Mouse (Mus musculus) embryonic facial prominence, embryonic 15.5 days (tissue): ENCODE data around the gene Gse1. TPM values are rescaled to one million over a fixed set of nuclear protein-coding genes. Genes with fewer than 3 reads are reported as not detected.

ENCODE experiments used
- ATAC-seq: fragments of 200-750 bp; cut with Nextera tagmentation; 2 replicates; pipeline ENCODE4 v1.8.0; 2017; ENCODE audit warnings: low read depth, moderate TSS enrichment; ENCODE audit not compliant: insufficient number of reproducible peaks, low FRiP score, low TSS enrichment
- H3K27ac ChIP-seq: fragments of 300-500 bp; sonication (generic); replicated peaks from 2 replicates; pipeline ENCODE4 v1.5.1; 2015; ENCODE audit warnings: mild to moderate bottlenecking, inconsistent platforms
- H3K27me3 ChIP-seq: fragments of 300-500 bp; sonication (generic); 2 replicates; pipeline ENCODE4 v1.6.1; 2015; ENCODE audit warnings: inconsistent platforms
- H3K36me3 ChIP-seq: fragments of 300-500 bp; sonication (generic); 2 replicates; pipeline ENCODE4 v1.6.1; 2015; ENCODE audit warnings: mild to moderate bottlenecking, inconsistent platforms
- H3K4me1 ChIP-seq: fragments of 300-500 bp; sonication (generic); 2 replicates; pipeline ENCODE4 v1.6.1; 2015; ENCODE audit warnings: inconsistent platforms
- H3K4me2 ChIP-seq: fragments of 300-500 bp; sonication (generic); replicated peaks from 2 replicates; pipeline ENCODE4 v1.6.1; 2015; ENCODE audit warnings: mild to moderate bottlenecking, inconsistent platforms
- H3K4me3 ChIP-seq: fragments of 300-500 bp; sonication (generic); replicated peaks from 2 replicates; pipeline ENCODE4 v1.5.1; 2015; ENCODE audit warnings: mild to moderate bottlenecking, inconsistent platforms
- H3K9ac ChIP-seq: fragments of 300-500 bp; sonication (generic); 2 replicates; pipeline ENCODE4 v1.6.1; 2015; ENCODE audit warnings: inconsistent platforms
- H3K9me3 ChIP-seq: fragments of 300-500 bp; sonication (generic); replicated peaks from 2 replicates; pipeline ENCODE4 v1.6.1; 2016; ENCODE audit warnings: inconsistent platforms
- WGBS: fragments of 180-500 bp; shearing (Covaris S2); methylation state at CpG from one replicate; pipeline ENCODE4 v1.1.7; 2015; 5-methylcytosine and 5-hydroxymethylcytosine counted together
- polyA plus RNA-seq: library from polyadenylated mRNA; unstranded; fragments of >200 nt; fragmentation: Nextera tagmentation; extraction: Ambion mirVana; gene quantifications from 2 replicates; pipeline ENCODE4 v1.2.1, GENCODE M21; 2015

Gene Gse1
- polyA plus RNA-seq, 1 experiment from 2014 or later: 11.1 TPM

DNA sequence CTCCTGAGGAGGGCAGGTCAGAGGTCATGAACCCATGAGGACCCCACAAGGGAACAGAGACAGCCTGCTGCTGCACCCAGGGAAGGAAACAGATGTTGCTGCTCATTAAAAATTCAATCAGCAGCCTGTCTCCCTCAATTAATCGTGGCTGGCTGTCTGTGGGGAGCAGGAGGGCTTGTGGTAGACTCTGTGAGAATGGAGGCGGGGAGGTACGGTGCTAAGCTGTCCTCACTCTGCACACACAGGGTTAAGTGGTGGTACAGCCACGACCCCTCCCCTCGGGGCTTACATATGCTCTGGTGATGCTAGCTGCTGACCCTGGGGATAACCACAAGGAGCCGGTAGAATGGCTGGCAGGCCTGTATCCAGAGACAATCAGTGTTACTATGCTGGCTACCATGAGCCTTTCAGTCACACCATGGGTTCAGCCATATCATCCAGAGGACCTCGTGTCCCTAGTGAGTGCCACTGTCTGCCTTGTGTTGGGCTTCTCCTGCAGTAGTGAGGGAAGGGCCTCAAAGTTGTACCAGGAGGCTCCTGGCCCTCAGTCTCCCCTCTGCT, 337.0 kb downstream of the Gse1 start:
- 30% methylated on average over 7 of the region's 7 CpGs for WGBS
- ATAC-seq: no peak
- H3K27ac ChIP-seq: 0 out of 2 replicates have a peak overlapping the region, but pooled peaks have one; percentile 86
- peaks cover 38% of the 10 kb centered on the region for H3K36me3 ChIP-seq
- no peaks in the 10 kb centered on the region for H3K9me3 ChIP-seq
- H3K27me3 ChIP-seq: no peaks in the 10 kb centered on the region
- H3K4me2 ChIP-seq: no peak overlapping the region
- peaks cover 66% of the 10 kb centered on the region for H3K4me1 ChIP-seq
- no peak overlapping the region for H3K4me3 ChIP-seq
- H3K9ac ChIP-seq: no peak overlapping the region

DNA sequence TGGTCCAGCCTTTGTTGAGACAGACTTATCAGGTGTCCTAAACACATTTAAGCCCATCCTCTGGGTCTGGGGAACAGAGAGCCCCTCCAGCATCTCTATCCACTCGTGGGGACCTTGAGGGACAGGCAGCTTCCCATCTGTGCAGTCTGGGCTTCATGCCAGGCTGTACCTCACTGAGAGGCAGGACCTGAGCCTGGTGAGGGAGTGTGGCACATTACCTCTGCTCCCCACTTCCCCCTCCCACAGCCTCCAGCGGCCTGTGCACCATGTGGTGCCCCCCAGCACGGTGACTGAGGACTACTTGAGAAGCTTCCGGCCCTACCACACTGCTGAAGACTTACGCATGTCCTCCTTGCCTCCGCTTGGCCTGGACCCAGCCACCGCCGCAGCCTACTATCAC, 338.4 kb downstream of the Gse1 start:
- Histone ChIP-seq H3K9ac (no peak overlapping the region), H3K4me3 (no peak overlapping the region), H3K4me2 (no peak overlapping the region), H3K27me3 (no peaks in the 10 kb centered on the region), H3K9me3 (no peaks in the 10 kb centered on the region), H3K36me3 (peaks cover 51% of the 10 kb centered on the region), H3K4me1 (peaks cover 57% of the 10 kb centered on the region), H3K27ac (no peak overlapping the region)
- no peak for ATAC-seq
- 66% methylated on average over 8 of the region's 8 CpGs for WGBS

DNA sequence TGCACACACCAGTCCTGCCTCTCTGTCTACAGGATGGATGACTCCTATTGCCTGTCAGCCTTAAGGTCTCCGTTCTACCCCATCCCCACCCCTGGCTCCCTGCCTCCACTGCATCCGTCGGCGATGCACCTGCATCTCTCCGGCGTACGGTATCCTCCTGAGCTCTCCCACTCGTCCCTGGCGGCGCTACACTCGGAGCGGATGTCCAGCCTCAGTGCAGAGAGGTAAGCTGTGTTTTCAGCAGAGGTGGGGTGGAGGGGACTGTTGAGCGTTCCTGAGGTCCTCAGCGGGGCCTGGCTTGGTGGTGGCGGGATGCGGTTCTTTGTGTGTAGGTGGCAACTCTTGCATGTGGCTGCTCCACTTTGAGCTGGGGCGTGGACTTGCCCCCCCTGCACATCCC, 339.5 kb downstream of the Gse1 start:
- peaks cover 47% of the 10 kb centered on the region for H3K4me1 ChIP-seq
- peaks cover 62% of the 10 kb centered on the region for H3K36me3 ChIP-seq
- WGBS: 94% methylated on average over 17 of the region's 17 CpGs

DNA sequence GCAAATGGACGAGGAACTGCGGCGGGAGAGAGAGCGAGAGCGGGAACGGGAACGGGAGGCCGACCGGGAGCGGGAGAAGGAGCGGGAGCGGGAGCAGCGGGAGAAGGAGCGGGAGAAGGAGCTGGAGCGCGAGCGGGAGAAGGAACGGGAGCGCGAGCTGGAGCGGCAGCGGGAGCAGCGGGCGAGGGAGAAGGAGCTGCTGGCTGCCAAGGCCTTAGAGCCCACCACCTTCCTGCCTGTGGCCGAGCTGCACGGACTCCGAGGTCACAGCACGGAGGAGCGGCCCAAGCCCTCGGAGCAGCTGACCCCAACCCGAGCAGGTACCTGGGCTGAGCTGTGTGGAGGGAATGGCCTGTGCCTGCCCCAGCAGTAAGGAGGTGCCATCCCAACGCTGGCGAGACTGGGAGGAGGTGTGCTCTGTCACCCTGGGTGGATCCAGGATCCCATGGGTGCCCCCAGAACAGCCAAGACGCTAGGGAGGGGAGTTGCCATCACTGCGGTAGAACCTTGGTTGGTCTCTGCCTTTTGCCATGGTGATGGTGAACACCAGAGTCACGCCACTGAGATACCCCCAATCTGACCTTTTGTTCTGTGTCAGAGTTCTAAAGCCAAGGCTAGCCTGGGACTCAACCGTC, 340.0 kb downstream of the Gse1 start:
- peaks cover 67% of the 10 kb centered on the region for H3K36me3 ChIP-seq
- WGBS: 96% methylated on average over 37 of the region's 37 CpGs

More for the DNA sequence above, 339.5 kb downstream of the Gse1 start:
- H3K9ac ChIP-seq: no peak overlapping the region
- no peak overlapping the region for H3K4me2 ChIP-seq
- no peak overlapping the region for H3K4me3 ChIP-seq
- H3K9me3 ChIP-seq: no peaks in the 10 kb centered on the region
- ATAC-seq: no peak
- H3K27ac ChIP-seq: no peak overlapping the region
- no peaks in the 10 kb centered on the region for H3K27me3 ChIP-seq

DNA sequence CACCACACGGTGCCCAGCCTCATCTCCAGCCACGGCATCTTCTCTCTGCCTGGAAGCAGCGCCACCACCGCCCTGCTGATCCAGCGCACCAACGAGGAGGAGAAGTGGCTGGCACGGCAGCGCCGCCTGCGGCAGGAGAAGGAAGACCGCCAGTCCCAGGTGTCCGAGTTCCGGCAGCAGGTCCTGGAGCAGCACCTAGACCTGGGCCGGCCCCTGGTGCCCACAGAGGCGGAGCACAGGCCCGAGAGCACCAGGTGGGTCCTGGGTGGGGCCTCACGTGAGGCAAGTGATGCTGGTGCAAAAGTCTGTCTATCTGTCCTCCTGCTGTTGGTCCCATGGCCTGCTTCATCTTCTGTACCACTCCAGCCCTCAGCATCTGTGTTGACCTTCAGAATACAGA, 340.9 kb downstream of the Gse1 start:
- WGBS: 94% methylated on average over 17 of the region's 17 CpGs
- H3K9me3 ChIP-seq: no peaks in the 10 kb centered on the region
- no peak for ATAC-seq
- peaks cover 76% of the 10 kb centered on the region for H3K36me3 ChIP-seq
- no peak overlapping the region for H3K9ac ChIP-seq
- no peak overlapping the region for H3K4me2 ChIP-seq
- no peak overlapping the region for H3K4me3 ChIP-seq
- H3K4me1 ChIP-seq: peaks cover 33% of the 10 kb centered on the region
- H3K27ac ChIP-seq: no peak overlapping the region
- no peaks in the 10 kb centered on the region for H3K27me3 ChIP-seq

More for the DNA sequence above, 340.0 kb downstream of the Gse1 start:
- H3K4me2 ChIP-seq: no peak overlapping the region
- peaks cover 41% of the 10 kb centered on the region for H3K4me1 ChIP-seq
- no peak overlapping the region for H3K9ac ChIP-seq
- no peaks in the 10 kb centered on the region for H3K9me3 ChIP-seq
- no peak for ATAC-seq
- H3K4me3 ChIP-seq: no peak overlapping the region
- H3K27ac ChIP-seq: no peak overlapping the region
- H3K27me3 ChIP-seq: no peaks in the 10 kb centered on the region

DNA sequence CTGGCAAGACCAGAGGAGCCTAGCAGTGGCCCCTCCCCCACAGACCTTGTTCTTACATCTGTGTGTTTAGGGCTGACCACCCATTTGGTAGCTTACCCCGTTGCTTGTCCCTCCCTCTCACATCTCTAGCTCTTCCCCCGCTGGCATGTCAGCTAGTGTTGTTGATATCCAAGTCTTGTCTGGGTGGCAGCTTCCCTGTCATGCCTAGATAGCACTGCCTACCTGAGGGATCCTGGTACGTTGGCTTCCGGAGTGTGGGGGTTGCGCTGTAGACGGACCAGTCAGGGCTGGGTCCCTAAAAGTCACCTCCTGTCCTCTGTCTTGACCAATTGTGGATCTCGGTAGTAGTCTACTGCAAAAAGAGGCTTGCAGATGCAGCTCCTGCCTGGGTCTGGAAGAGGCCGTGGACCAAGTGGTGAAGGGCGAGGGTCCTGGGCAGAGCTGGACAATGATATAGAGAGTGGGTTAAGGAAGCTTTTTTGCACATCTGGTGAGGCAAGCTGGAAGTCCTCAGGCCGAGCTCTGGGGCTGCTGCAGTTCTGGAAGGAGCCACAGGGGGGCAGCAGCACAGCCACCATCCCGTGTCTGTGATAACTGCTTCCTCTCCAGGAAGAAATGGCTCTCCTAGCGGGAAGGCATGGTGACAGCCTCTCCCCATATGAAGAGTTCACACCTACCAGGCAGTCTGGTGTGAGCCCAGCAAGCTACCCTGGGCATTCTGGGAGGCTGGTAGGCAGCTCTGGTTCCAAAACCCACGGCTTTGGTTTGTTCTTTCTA, 341.9 kb downstream of the Gse1 start:
- ATAC-seq: no peak
- Histone ChIP-seq H3K27ac (no peak overlapping the region), H3K4me3 (no peak overlapping the region), H3K4me1 (peaks cover 27% of the 10 kb centered on the region), H3K9me3 (no peaks in the 10 kb centered on the region), H3K27me3 (no peaks in the 10 kb centered on the region), H3K36me3 (peaks cover 86% of the 10 kb centered on the region), H3K4me2 (no peak overlapping the region), H3K9ac (no peak overlapping the region)
- 57% methylated on average over 13 of the region's 13 CpGs for WGBS

DNA sequence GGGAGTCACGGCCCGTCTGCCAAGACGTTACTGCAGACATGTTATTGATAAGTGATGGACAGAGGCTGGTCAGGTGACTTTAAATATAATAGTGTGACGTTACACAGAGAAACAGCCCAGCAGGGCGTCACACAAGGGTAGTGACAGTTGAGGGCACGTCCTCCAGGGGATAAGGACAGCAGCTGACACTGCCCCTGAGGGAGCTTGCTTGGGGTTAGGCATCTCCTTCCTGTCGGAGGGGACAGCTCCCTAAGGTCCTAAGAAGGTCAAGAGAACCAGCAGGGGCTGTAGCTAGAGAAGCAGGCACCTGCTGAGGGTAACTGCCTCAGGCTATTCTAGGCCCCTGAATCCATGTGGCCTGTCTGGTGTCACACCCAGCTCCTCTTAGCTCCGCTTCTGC, 343.3 kb downstream of the Gse1 start:
- H3K9ac ChIP-seq: no peak overlapping the region
- 80% methylated on average over 8 of the region's 8 CpGs for WGBS
- ATAC-seq: no peak

DNA sequence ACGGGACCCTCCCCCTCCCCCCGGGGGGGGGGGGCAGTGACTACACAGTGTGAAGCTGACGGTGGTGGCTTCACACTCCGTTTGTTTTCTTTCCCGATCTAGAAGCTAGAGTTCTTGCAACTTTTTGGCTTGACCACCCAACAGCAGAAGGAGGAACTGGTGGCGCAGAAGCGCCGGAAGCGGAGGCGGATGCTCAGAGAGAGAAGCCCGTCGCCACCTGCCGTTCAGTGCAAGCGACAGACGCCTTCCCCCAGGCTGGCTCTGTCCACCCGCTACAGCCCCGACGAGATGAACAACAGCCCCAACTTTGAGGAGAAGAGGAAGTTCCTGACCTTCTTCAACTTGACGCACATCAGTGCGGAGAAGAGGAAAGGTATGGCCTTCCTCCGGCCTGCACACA, 344.3 kb downstream of the Gse1 start:
- Histone ChIP-seq H3K27ac (no peak overlapping the region), H3K4me2 (no peak overlapping the region), H3K4me3 (no peak overlapping the region), H3K4me1 (peaks cover 10% of the 10 kb centered on the region), H3K9ac (no peak overlapping the region), H3K36me3 (peaks cover 98% of the 10 kb centered on the region), H3K9me3 (no peaks in the 10 kb centered on the region), H3K27me3 (no peaks in the 10 kb centered on the region)
- WGBS: 82% methylated on average over 21 of the region's 21 CpGs
- ATAC-seq: no peak

More for the DNA sequence above, 343.3 kb downstream of the Gse1 start:
- no peaks in the 10 kb centered on the region for H3K9me3 ChIP-seq
- H3K27ac ChIP-seq: no peak overlapping the region
- H3K4me2 ChIP-seq: no peak overlapping the region
- no peak overlapping the region for H3K4me3 ChIP-seq
- H3K36me3 ChIP-seq: peaks cover 98% of the 10 kb centered on the region
- H3K27me3 ChIP-seq: no peaks in the 10 kb centered on the region
- H3K4me1 ChIP-seq: peaks cover 15% of the 10 kb centered on the region

DNA sequence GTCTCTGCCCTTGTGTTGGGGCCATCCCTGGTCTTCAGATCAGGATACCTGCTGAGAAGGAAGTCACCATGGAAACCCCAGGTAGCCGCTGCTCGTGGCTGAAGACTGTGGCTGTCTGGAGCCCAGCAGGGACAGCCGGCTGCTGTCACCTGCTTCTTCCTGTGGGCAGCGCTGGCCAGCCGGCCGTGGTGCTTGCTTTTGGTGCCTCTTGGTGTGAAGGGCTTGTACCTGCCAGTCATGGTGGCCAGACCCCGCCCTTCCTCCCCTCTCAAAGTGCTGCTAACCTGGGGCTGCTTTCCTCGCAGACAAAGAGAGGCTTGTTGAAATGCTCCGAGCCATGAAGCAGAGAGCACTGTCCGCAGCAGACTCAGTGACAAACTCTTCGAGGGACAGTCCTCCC, 345.6 kb downstream of the Gse1 start:
- Histone ChIP-seq H3K27me3 (no peaks in the 10 kb centered on the region), H3K4me2 (no peak overlapping the region), H3K27ac (no peak overlapping the region), H3K4me1 (peaks cover 10% of the 10 kb centered on the region), H3K9ac (no peak overlapping the region), H3K36me3 (peaks cover 98% of the 10 kb centered on the region), H3K4me3 (no peak overlapping the region), H3K9me3 (no peaks in the 10 kb centered on the region)
- no peak for ATAC-seq
- WGBS: 65% methylated on average over 11 of the region's 11 CpGs

DNA sequence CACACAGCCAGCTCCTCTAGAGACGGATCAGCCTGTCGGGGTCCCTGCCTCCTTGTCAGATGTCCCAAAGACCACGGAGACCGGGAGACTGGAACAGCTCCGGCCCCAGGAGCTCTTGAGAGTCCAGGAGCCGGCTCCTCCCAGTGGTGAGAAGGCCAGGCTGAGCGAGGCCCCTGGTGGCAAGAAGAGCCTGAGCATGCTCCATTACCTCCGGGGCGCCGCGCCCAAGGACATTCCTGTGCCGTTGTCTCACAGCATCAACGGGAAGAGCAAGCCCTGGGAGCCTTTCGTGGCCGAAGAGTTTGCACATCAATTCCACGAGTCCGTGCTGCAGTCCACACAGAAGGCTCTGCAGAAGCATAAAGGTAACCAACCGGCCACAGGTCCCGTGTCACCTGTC, 346.7 kb downstream of the Gse1 start:
- H3K36me3 ChIP-seq: peaks cover 95% of the 10 kb centered on the region
- no peak overlapping the region for H3K27ac ChIP-seq
- peaks cover 13% of the 10 kb centered on the region for H3K4me1 ChIP-seq
- 68% methylated on average over 19 of the region's 19 CpGs for WGBS
- no peak overlapping the region for H3K4me2 ChIP-seq
- no peak overlapping the region for H3K9ac ChIP-seq
- no peak for ATAC-seq
- H3K27me3 ChIP-seq: no peaks in the 10 kb centered on the region
- no peak overlapping the region for H3K4me3 ChIP-seq
- no peaks in the 10 kb centered on the region for H3K9me3 ChIP-seq

DNA sequence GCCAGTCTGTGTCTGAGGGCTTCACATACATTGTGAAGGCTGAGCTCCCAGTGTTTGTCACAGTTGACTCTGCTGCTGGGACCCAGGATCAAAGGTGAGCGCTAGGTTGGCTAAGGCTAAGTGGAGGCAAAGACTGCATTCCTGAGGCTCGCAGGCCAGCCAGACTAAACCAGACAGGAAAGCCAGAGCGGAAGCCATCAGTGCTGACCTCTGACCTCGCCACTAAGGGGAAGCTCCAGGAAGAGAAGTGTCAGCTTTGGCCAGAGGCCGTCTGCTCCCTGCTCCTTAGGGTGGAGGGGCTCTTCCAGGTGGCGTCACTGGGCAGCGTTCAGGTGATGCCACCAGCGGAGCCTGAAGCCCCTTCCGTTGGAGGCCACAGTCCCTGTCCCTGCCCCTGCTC, 347.5 kb downstream of the Gse1 start:
- Histone ChIP-seq H3K4me2 (no peak overlapping the region), H3K4me1 (peaks cover 12% of the 10 kb centered on the region), H3K27me3 (no peaks in the 10 kb centered on the region), H3K9me3 (no peaks in the 10 kb centered on the region), H3K4me3 (no peak overlapping the region), H3K9ac (no peak overlapping the region), H3K27ac (no peak overlapping the region), H3K36me3 (peaks cover 97% of the 10 kb centered on the region)
- ATAC-seq: no peak
- 57% methylated on average over 9 of the region's 9 CpGs for WGBS
